Mouse (Mus musculus): ENCODE measurements at regions not wholly inside any gene's neighbourhood (a gene's known extent, or its start where the extent isn't known, plus 50 kb on each side); places are given as distances from the start of the nearest gene placed in this dataset.
"Not testable (repeated sequence)": the region's sequence is repeated elsewhere in the genome, so short reads cannot be mapped to it uniquely, and the experiment has no call there.

DNA sequence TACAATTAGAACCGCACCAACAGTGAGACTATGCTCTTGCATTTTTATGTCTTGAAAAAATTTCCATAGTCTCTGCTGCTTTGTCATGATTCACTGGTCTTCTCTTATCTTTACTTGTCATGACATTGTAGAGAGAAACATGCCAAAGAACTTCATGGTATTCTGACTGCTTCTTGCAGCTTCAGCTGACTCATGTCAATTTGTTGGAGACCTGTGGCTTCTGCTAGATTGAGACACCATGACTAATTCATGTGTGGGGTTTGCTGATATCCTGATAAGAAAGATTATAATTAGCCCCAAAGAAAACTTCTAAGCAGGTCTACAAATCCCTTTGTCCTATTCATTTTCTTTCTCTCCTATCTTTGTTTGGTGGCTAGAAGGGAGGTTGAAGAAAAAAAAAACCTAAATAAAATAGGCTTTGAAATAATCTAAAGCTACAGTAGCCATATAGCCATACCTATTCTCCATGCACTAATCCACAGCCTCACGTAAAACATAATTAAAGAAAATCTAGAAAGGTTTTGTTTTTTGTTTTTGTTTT, 204.7 kb downstream of the Cdh9 start (continued):
- peak; percentile 99 to 100 for TF ChIP-seq EP300 (IDR thresholded peaks at IDR 0.05; ENCODE audit: low read depth in 1 of 2, low read length in 2 of 2)
- no peak for TF ChIP-seq USF2 (IDR thresholded peaks at IDR 0.05; ENCODE audit: borderline replicate concordance in 1 of 2, insufficient read depth in 1 of 2, low read depth in 1 of 2, low read length in 2 of 2)

DNA sequence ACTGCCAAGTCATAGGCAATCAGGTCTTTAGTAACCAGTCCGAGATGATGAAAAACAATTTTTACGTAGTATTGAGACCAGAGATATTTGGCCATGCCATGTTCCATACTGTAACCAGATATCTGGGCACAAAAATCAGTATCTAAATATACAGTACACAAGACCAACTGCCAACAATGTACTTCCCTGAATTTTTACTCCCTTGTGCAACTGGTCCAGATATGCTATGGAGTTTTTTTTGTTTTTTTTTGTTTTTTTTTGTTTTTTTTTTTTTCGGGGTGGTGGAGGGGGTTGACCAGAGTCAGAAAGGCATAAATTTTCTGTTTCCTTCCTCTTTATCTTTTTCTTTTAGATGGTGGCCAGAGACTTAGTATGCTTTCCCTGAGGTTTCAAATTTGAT, 205.9 kb downstream of the Cdh9 start:
- Histone ChIP-seq H3K4me1 (ENCODE audit: control insufficient read depth in 1 of 2, insufficient read depth in 2 of 2, low read length in 2 of 2) (peaks cover 7 to 15% of the 10 kb centered on the region in 2 experiments), H3K9me3 (replicated peaks; ENCODE audit: insufficient read depth, low read length) (no peaks in the 10 kb centered on the region), H3K4me3 (ENCODE audit: control insufficient read depth in 1 of 2, insufficient read depth in 1 of 2, low read depth in 2 of 2, low read length in 2 of 2) (no peak overlapping the region), H3K36me3 (ENCODE audit: control insufficient read depth in 1 of 2, insufficient read depth in 2 of 2, low read length in 2 of 2) (peaks cover 0 to 18% of the 10 kb centered on the region in 2 experiments; a peak in 2 of 4 replicates), H3K27me3 (ENCODE audit: control insufficient read depth in 1 of 2, insufficient read depth in 2 of 2, low read length in 2 of 2) (no peaks in the 10 kb centered on the region), H3K27ac (ENCODE audit: control insufficient read depth, low read depth, low read length) (peak overlapping the region; percentile 38), H3K9ac (ENCODE audit: control insufficient read depth, low read depth, low read length, poor library complexity, severe bottlenecking) (no peak overlapping the region; the same call in 1 of the 2 replicates), H3K79me2 (ENCODE audit: control insufficient read depth, insufficient read depth, low read length, poor library complexity) (no peaks in the 10 kb centered on the region)
- DNase-seq (ENCODE audit: low read depth, low spot score), result peak; percentile 49
- TF ChIP-seq MXI1 (IDR thresholded peaks at IDR 0.05; ENCODE audit: low read depth, low read length), result no peak
- TF ChIP-seq ETS1 (IDR thresholded peaks at IDR 0.05; ENCODE audit: low read depth, low read length), result peak; percentile 47; the same call in 1 of the 2 replicates
- TF ChIP-seq TCF12 (IDR thresholded peaks at IDR 0.05; ENCODE audit: low read depth, low read length), result peak; percentile 33; the same call in 1 of the 2 replicates
- peak; percentile 56 for TF ChIP-seq MYB (IDR thresholded peaks at IDR 0.05; ENCODE audit: low read depth, low read length)
- peak; percentile 63 to 74 for TF ChIP-seq EP300 (IDR thresholded peaks at IDR 0.05; ENCODE audit: low read depth in 1 of 2, low read length in 2 of 2)
- no peak for TF ChIP-seq MEF2A (IDR thresholded peaks at IDR 0.05; ENCODE audit: extremely low read depth, insufficient replicate concordance, low read depth, low read length, poor library complexity, severe bottlenecking)
- TF ChIP-seq NRF1 (IDR thresholded peaks at IDR 0.05; ENCODE audit: insufficient read depth, low read depth, low read length, poor library complexity, severe bottlenecking), result no peak
- TF ChIP-seq MYC (IDR thresholded peaks at IDR 0.05; ENCODE audit: low read depth, low read length), result no peak
- 0 out of 2 replicates have a peak, but pooled peaks have one; percentile 38 for TF ChIP-seq ZKSCAN1 (IDR thresholded peaks at IDR 0.05; ENCODE audit: low read depth, low read length)
- peak; percentile 91 for TF ChIP-seq ZNF384 (IDR thresholded peaks at IDR 0.05; ENCODE audit: low read depth, low read length)
- 0 out of 2 replicates have a peak, but pooled peaks have one; percentile 27 for TF ChIP-seq SIN3A (IDR thresholded peaks at IDR 0.05; ENCODE audit: low read length)

DNA sequence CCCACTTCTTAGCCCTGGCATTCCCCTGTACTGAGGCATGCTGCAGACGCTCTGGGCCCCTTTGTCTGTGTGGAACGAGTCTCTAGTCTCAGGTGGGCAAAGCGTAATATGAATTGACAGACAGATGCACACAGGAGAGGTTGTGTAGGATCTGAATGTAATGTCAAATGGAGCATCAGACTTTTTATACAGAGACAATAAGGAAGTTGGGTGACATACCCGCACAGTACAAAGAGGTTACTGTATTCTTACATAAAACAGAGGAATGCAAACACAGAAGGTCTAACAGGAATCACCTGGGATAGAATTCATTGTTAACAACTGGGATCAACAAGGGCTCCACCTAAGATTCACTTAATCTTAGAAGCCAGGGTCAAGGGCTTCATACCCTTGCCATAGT, 247.3 kb downstream of the Cdh9 start:
- not testable (repeated sequence) for H3K36me3 ChIP-seq (ENCODE audit: control insufficient read depth in 1 of 2, insufficient read depth in 2 of 2, low read length in 2 of 2); DNase-seq (ENCODE audit: low read depth, low spot score); H3K9me3 ChIP-seq (replicated peaks; ENCODE audit: insufficient read depth, low read length); H3K27me3 ChIP-seq (ENCODE audit: control insufficient read depth in 1 of 2, insufficient read depth in 2 of 2, low read length in 2 of 2); H3K79me2 ChIP-seq (ENCODE audit: control insufficient read depth, insufficient read depth, low read length, poor library complexity); H3K9ac ChIP-seq (ENCODE audit: control insufficient read depth, low read depth, low read length, poor library complexity, severe bottlenecking); H3K4me3 ChIP-seq (ENCODE audit: control insufficient read depth in 1 of 2, insufficient read depth in 1 of 2, low read depth in 2 of 2, low read length in 2 of 2); H3K4me1 ChIP-seq (ENCODE audit: control insufficient read depth in 1 of 2, insufficient read depth in 2 of 2, low read length in 2 of 2); H3K27ac ChIP-seq (ENCODE audit: control insufficient read depth, low read depth, low read length)
